Mouse (Mus musculus): ENCODE data around the gene Dscaml1. TPM values are rescaled to one million over a fixed set of nuclear protein-coding genes. Genes with fewer than 3 reads are reported as not detected.

The Dscaml1 gene
- polyA plus RNA-seq, 1 experiment: 11.3 TPM

GRCm38 (mm10) chr9:45651078-45651809, 224.8 kb downstream of the Dscaml1 start:
- no peak overlapping the region for H3K4me3 ChIP-seq (ENCODE audit: control insufficient read depth, insufficient read depth, low read length)
- no peaks in the 10 kb centered on the region for H3K27me3 ChIP-seq (ENCODE audit: control insufficient read depth, insufficient read depth, low read length)
- 81% methylated on average over 13 of the region's 13 CpGs for WGBS
- no peak for DNase-seq
- H3K36me3 ChIP-seq (ENCODE audit: control insufficient read depth, insufficient read depth, low read length): no peaks in the 10 kb centered on the region
- H3K4me1 ChIP-seq (replicated peaks; ENCODE audit: control insufficient read depth, insufficient read depth, low read length): no peaks in the 10 kb centered on the region
- TF ChIP-seq POLR2A (IDR thresholded peaks at IDR 0.05; ENCODE audit: control insufficient read depth, extremely low read depth, insufficient read depth, low read length, poor library complexity) (no peak), CTCF (IDR thresholded peaks at IDR 0.05; ENCODE audit: borderline replicate concordance, control insufficient read depth, extremely low read depth, insufficient read depth, low read length, poor library complexity) (no peak)
- H3K27ac ChIP-seq (ENCODE audit: control insufficient read depth, insufficient read depth, low read length): no peak overlapping the region

- Histone ChIP-seq H3K27ac (ENCODE audit: control insufficient read depth, insufficient read depth, low read length) (no peak overlapping the region), H3K36me3 (ENCODE audit: control insufficient read depth, insufficient read depth, low read length) (no peaks in the 10 kb centered on the region), H3K4me3 (ENCODE audit: control insufficient read depth, insufficient read depth, low read length) (no peak overlapping the region), H3K27me3 (ENCODE audit: control insufficient read depth, insufficient read depth, low read length) (no peaks in the 10 kb centered on the region), H3K4me1 (replicated peaks; ENCODE audit: control insufficient read depth, insufficient read depth, low read length) (no peaks in the 10 kb centered on the region)
- DNase-seq: no peak
- 91% methylated on average over 3 of the region's 3 CpGs for WGBS
- no peak for TF ChIP-seq POLR2A (IDR thresholded peaks at IDR 0.05; ENCODE audit: control insufficient read depth, extremely low read depth, insufficient read depth, low read length, poor library complexity)
Measured at GRCm38 (mm10) chr9:45651810-45652177, 225.4 kb downstream of the Dscaml1 start.

- WGBS: 32% methylated on average over 9 of the region's 9 CpGs
- Histone ChIP-seq H3K27me3 (ENCODE audit: control insufficient read depth, insufficient read depth, low read length) (no peaks in the 10 kb centered on the region), H3K36me3 (ENCODE audit: control insufficient read depth, insufficient read depth, low read length) (no peaks in the 10 kb centered on the region), H3K4me1 (replicated peaks; ENCODE audit: control insufficient read depth, insufficient read depth, low read length) (no peaks in the 10 kb centered on the region), H3K4me3 (ENCODE audit: control insufficient read depth, insufficient read depth, low read length) (no peak overlapping the region), H3K27ac (ENCODE audit: control insufficient read depth, insufficient read depth, low read length) (no peak overlapping the region)
- TF ChIP-seq CTCF (IDR thresholded peaks at IDR 0.05; ENCODE audit: borderline replicate concordance, control insufficient read depth, extremely low read depth, insufficient read depth, low read length, poor library complexity) (no peak), POLR2A (IDR thresholded peaks at IDR 0.05; ENCODE audit: control insufficient read depth, extremely low read depth, insufficient read depth, low read length, poor library complexity) (no peak)
- no peak for DNase-seq
Measured at GRCm38 (mm10) chr9:45657172-45658062, 231.0 kb downstream of the Dscaml1 start.

DNA sequence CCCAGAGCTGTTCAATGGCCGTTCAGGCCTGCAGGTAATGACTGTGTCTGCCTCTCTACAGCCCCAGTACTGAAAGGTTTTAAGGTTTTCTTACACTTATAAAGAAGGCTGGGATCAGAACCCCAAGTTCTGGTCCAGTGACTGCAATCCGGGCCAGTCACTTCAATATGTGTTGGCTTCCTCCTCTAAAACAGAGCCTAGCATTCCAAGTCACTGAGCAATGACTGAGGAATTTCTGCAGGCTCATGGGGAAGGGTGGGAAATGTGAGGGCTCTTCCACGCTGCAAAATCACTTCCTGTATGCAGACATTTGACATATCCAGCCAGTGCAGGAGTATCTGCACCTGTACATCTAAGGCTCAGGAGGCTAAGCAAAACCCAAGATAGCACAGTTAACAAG, 233.8 kb downstream of the Dscaml1 start:
- H3K27ac ChIP-seq (ENCODE audit: control insufficient read depth, insufficient read depth, low read length): no peak overlapping the region
- no peak for DNase-seq
- no peak for TF ChIP-seq POLR2A (IDR thresholded peaks at IDR 0.05; ENCODE audit: control insufficient read depth, extremely low read depth, insufficient read depth, low read length, poor library complexity)
- no peak for TF ChIP-seq CTCF (IDR thresholded peaks at IDR 0.05; ENCODE audit: borderline replicate concordance, control insufficient read depth, extremely low read depth, insufficient read depth, low read length, poor library complexity)
- no peaks in the 10 kb centered on the region for H3K4me1 ChIP-seq (replicated peaks; ENCODE audit: control insufficient read depth, insufficient read depth, low read length)
- H3K36me3 ChIP-seq (ENCODE audit: control insufficient read depth, insufficient read depth, low read length): no peaks in the 10 kb centered on the region
- H3K27me3 ChIP-seq (ENCODE audit: control insufficient read depth, insufficient read depth, low read length): no peaks in the 10 kb centered on the region
- WGBS: 59% methylated on average over 3 of the region's 3 CpGs
- no peak overlapping the region for H3K4me3 ChIP-seq (ENCODE audit: control insufficient read depth, insufficient read depth, low read length)

GRCm38 (mm10) chr9:45662471-45662870, 236.0 kb downstream of the Dscaml1 start:
- H3K27me3 ChIP-seq (ENCODE audit: control insufficient read depth, insufficient read depth, low read length): no peaks in the 10 kb centered on the region

DNA sequence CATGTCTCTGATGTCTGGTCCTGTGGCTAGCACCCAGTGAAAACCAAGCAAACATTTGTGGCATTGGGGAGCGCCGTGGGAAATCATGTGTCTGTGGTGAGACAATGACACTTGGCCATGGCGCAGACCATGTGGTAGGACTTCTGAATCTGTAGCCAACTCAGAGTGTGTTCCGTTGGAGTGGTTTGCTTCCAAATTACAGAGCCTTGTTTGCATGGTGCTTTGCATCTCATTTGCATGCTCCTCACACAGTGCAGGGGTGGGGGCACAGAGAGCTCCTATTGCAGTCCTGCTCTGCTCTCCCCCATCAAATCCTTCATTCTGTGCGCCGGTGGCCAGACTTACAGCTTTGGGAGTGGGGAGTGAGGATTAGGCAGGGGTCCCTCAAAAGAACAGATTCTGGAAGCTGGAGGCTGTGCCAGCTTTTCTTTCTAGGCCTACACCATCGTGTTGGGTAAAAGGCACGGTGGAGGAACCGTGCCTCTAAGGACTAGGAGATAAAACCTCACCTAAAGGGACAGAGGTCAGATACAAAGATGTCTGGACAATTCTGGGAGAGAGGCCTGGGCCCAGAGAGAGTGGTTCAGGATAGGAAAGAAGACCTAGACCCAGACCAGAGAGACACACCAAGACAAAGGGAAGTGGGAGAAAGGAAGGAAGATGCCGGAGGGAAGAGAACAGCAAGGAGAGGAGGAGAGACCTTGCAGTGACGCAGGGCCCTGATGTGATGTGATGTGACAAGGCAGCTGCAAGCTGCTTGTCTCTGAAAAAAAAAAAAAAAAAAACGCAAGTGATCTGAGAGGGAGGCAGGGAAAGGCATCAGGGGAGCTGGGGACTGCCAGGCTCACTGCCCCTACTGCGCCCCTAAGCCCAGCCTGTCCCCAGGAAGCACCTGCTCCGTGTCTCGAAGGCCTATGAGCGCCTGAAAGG, 237.2 kb downstream of the Dscaml1 start:
- DNase-seq: no peak
- Histone ChIP-seq H3K4me3 (ENCODE audit: control insufficient read depth, insufficient read depth, low read length) (no peak overlapping the region), H3K27ac (ENCODE audit: control insufficient read depth, insufficient read depth, low read length) (no peak overlapping the region), H3K27me3 (ENCODE audit: control insufficient read depth, insufficient read depth, low read length) (no peaks in the 10 kb centered on the region), H3K36me3 (ENCODE audit: control insufficient read depth, insufficient read depth, low read length) (no peaks in the 10 kb centered on the region), H3K4me1 (replicated peaks; ENCODE audit: control insufficient read depth, insufficient read depth, low read length) (no peaks in the 10 kb centered on the region)
- WGBS: 66% methylated on average over 16 of the region's 16 CpGs
- no peak for TF ChIP-seq CTCF (IDR thresholded peaks at IDR 0.05; ENCODE audit: borderline replicate concordance, control insufficient read depth, extremely low read depth, insufficient read depth, low read length, poor library complexity)

More at GRCm38 (mm10) chr9:45662471-45662870, 236.0 kb downstream of the Dscaml1 start:
- Histone ChIP-seq H3K36me3 (ENCODE audit: control insufficient read depth, insufficient read depth, low read length) (no peaks in the 10 kb centered on the region), H3K27ac (ENCODE audit: control insufficient read depth, insufficient read depth, low read length) (no peak overlapping the region), H3K4me1 (replicated peaks; ENCODE audit: control insufficient read depth, insufficient read depth, low read length) (no peaks in the 10 kb centered on the region), H3K4me3 (ENCODE audit: control insufficient read depth, insufficient read depth, low read length) (no peak overlapping the region)
- WGBS: 83% methylated on average over 5 of the region's 5 CpGs
- no peak for TF ChIP-seq CTCF (IDR thresholded peaks at IDR 0.05; ENCODE audit: borderline replicate concordance, control insufficient read depth, extremely low read depth, insufficient read depth, low read length, poor library complexity)
- TF ChIP-seq POLR2A (IDR thresholded peaks at IDR 0.05; ENCODE audit: control insufficient read depth, extremely low read depth, insufficient read depth, low read length, poor library complexity): no peak
- DNase-seq: no peak

All from thymus, adult 2 months (tissue).